Mouse (Mus musculus): ENCODE measurements around the gene Zfp831. TPM values are rescaled to one million over a fixed set of nuclear protein-coding genes. Genes with fewer than 3 reads are reported as not detected.

Gene Zfp831
- polyA plus RNA-seq, 1 experiment from 2014 or later: 0.02 TPM

DNA sequence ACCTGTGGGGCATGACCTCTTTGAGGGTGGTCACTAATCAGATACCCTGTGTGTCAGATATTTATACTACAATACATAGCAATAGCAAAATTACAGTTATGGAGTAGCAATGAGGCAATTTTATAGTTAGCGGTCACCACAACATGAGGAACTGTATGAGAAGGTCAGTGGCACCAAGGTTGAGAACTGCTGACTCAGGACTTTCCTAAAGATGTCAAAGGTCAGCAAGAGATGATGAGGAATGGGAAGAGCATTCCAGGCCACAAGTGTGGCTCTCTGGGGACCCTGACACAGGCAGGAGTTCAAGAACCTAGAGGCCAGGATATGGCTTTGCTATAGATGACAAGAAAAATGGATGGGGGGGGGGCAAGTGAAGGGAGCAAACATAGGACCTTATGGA lies 38.3 kb upstream of the Zfp831 start:
- Histone ChIP-seq H3K27ac (ENCODE audit: low read length) (no peak overlapping the region), H3K9ac (replicated peaks; ENCODE audit: low read length) (no peak overlapping the region), H3K27me3 (ENCODE audit: insufficient read depth, low read length) (no peaks in the 10 kb centered on the region), H3K36me3 (ENCODE audit: insufficient read depth, low read length) (no peaks in the 10 kb centered on the region), H3K4me3 (ENCODE audit: low read length) (no peak overlapping the region), H3K4me2 (replicated peaks; ENCODE audit: low read depth, low read length) (no peak overlapping the region), H3K9me3 (ENCODE audit: low read length) (no peaks in the 10 kb centered on the region), H3K4me1 (ENCODE audit: insufficient read depth, low read length) (no peaks in the 10 kb centered on the region)
- no peak for ATAC-seq (ENCODE audit: low FRiP score, low TSS enrichment)
- 97% methylated on average over 1 of the region's 1 CpGs for WGBS

- no peak overlapping the region for H3K9ac ChIP-seq (replicated peaks; ENCODE audit: low read length)
- WGBS: 84% methylated on average over 4 of the region's 4 CpGs
Measured at GRCm38 (mm10) chr2:174605442-174606087, 37.8 kb upstream of the Zfp831 start.

DNA sequence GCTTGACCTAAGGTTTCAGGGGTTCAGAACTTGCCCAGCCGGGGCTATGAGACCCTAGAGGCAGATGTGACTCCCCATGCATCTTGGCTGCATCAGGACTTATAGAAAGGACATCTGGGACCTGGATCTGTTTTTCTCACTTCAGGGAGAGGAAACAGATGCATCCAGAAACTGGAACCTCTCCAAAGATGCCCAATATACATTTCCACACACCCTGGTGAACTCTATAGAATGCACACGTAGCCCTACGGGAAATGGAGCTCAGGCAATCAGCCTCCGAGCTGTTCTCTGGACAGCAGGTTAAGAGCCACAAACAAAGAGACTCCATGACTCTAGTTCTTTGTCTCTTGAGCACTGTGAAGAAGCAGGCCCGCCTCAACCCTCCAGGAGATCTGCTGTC lies 37.0 kb upstream of the Zfp831 start:
- 73% methylated on average over 5 of the region's 5 CpGs for WGBS
- H3K4me3 ChIP-seq (ENCODE audit: low read length): no peak overlapping the region
- H3K27me3 ChIP-seq (ENCODE audit: insufficient read depth, low read length): no peaks in the 10 kb centered on the region
- peak overlapping the region; percentile 45; the same call in 1 of the 2 replicates for H3K27ac ChIP-seq (ENCODE audit: low read length)
- no peaks in the 10 kb centered on the region for H3K9me3 ChIP-seq (ENCODE audit: low read length)
- H3K9ac ChIP-seq (replicated peaks; ENCODE audit: low read length): no peak overlapping the region
- H3K4me1 ChIP-seq (ENCODE audit: insufficient read depth, low read length): no peaks in the 10 kb centered on the region
- no peaks in the 10 kb centered on the region for H3K36me3 ChIP-seq (ENCODE audit: insufficient read depth, low read length)
- no peak overlapping the region for H3K4me2 ChIP-seq (replicated peaks; ENCODE audit: low read depth, low read length)
- ATAC-seq (ENCODE audit: low FRiP score, low TSS enrichment): no peak

More at GRCm38 (mm10) chr2:174605442-174606087, 37.8 kb upstream of the Zfp831 start:
- no peak overlapping the region for H3K4me2 ChIP-seq (replicated peaks; ENCODE audit: low read depth, low read length)
- H3K4me1 ChIP-seq (ENCODE audit: insufficient read depth, low read length): no peaks in the 10 kb centered on the region
- H3K27me3 ChIP-seq (ENCODE audit: insufficient read depth, low read length): no peaks in the 10 kb centered on the region
- H3K27ac ChIP-seq (ENCODE audit: low read length): no peak overlapping the region
- no peak for ATAC-seq (ENCODE audit: low FRiP score, low TSS enrichment)
- no peaks in the 10 kb centered on the region for H3K36me3 ChIP-seq (ENCODE audit: insufficient read depth, low read length)
- H3K9me3 ChIP-seq (ENCODE audit: low read length): no peaks in the 10 kb centered on the region
- H3K4me3 ChIP-seq (ENCODE audit: low read length): no peak overlapping the region

GRCm38 (mm10) chr2:174609892-174610291 lies 33.4 kb upstream of the Zfp831 start:
- Histone ChIP-seq H3K4me1 (ENCODE audit: insufficient read depth, low read length) (no peaks in the 10 kb centered on the region), H3K36me3 (ENCODE audit: insufficient read depth, low read length) (no peaks in the 10 kb centered on the region), H3K9ac (replicated peaks; ENCODE audit: low read length) (no peak overlapping the region), H3K4me2 (replicated peaks; ENCODE audit: low read depth, low read length) (no peak overlapping the region), H3K4me3 (ENCODE audit: low read length) (no peak overlapping the region), H3K9me3 (ENCODE audit: low read length) (no peaks in the 10 kb centered on the region), H3K27me3 (ENCODE audit: insufficient read depth, low read length) (no peaks in the 10 kb centered on the region), H3K27ac (ENCODE audit: low read length) (no peak overlapping the region)
- ATAC-seq (ENCODE audit: low FRiP score, low TSS enrichment): no peak
- WGBS: 86% methylated on average over 5 of the region's 5 CpGs

GRCm38 (mm10) chr2:174612386-174613063 lies 30.8 kb upstream of the Zfp831 start:
- Histone ChIP-seq H3K4me1 (ENCODE audit: insufficient read depth, low read length) (no peaks in the 10 kb centered on the region), H3K27me3 (ENCODE audit: insufficient read depth, low read length) (no peaks in the 10 kb centered on the region), H3K4me3 (ENCODE audit: low read length) (no peak overlapping the region), H3K9me3 (ENCODE audit: low read length) (no peaks in the 10 kb centered on the region), H3K36me3 (ENCODE audit: insufficient read depth, low read length) (no peaks in the 10 kb centered on the region), H3K4me2 (replicated peaks; ENCODE audit: low read depth, low read length) (no peak overlapping the region), H3K27ac (ENCODE audit: low read length) (no peak overlapping the region), H3K9ac (replicated peaks; ENCODE audit: low read length) (no peak overlapping the region)
- 81% methylated on average over 2 of the region's 2 CpGs for WGBS
- no peak for ATAC-seq (ENCODE audit: low FRiP score, low TSS enrichment)

DNA sequence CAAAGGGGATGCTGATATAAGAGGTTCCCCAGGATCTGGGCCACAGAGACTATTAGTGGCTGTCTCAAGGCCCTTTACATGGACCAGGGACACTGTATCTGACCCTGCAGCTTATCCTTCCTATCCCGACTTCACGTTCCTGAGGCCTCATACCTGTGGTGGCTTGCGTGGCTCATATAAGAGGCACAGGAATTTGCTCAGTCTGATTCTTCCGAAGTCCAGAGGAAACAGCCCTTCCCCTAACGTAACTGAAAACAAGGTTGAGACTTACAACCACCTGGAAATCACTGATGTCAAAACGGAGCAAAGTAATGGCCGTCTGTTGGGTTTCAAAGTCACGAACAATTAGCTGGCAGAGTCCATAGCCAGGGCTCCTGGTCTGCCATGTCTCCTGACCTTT lies 30.1 kb upstream of the Zfp831 start:
- Histone ChIP-seq H3K9ac (replicated peaks; ENCODE audit: low read length) (no peak overlapping the region), H3K4me1 (ENCODE audit: insufficient read depth, low read length) (no peaks in the 10 kb centered on the region), H3K4me3 (ENCODE audit: low read length) (no peak overlapping the region), H3K4me2 (replicated peaks; ENCODE audit: low read depth, low read length) (no peak overlapping the region), H3K36me3 (ENCODE audit: insufficient read depth, low read length) (no peaks in the 10 kb centered on the region), H3K27ac (ENCODE audit: low read length) (no peak overlapping the region), H3K9me3 (ENCODE audit: low read length) (no peaks in the 10 kb centered on the region), H3K27me3 (ENCODE audit: insufficient read depth, low read length) (no peaks in the 10 kb centered on the region)
- WGBS: 83% methylated on average over 8 of the region's 8 CpGs
- ATAC-seq (ENCODE audit: low FRiP score, low TSS enrichment): no peak

- 53% methylated on average over 11 of the region's 11 CpGs for WGBS
- Histone ChIP-seq H3K9me3 (ENCODE audit: low read length) (no peaks in the 10 kb centered on the region), H3K4me1 (ENCODE audit: insufficient read depth, low read length) (no peaks in the 10 kb centered on the region), H3K27ac (ENCODE audit: low read length) (no peak overlapping the region), H3K4me2 (replicated peaks; ENCODE audit: low read depth, low read length) (no peak overlapping the region), H3K27me3 (ENCODE audit: insufficient read depth, low read length) (no peaks in the 10 kb centered on the region), H3K4me3 (ENCODE audit: low read length) (no peak overlapping the region), H3K9ac (replicated peaks; ENCODE audit: low read length) (no peak overlapping the region), H3K36me3 (ENCODE audit: insufficient read depth, low read length) (no peaks in the 10 kb centered on the region)
- ATAC-seq (ENCODE audit: low FRiP score, low TSS enrichment): no peak
Measured at GRCm38 (mm10) chr2:174613921-174614441, 29.4 kb upstream of the Zfp831 start.

DNA sequence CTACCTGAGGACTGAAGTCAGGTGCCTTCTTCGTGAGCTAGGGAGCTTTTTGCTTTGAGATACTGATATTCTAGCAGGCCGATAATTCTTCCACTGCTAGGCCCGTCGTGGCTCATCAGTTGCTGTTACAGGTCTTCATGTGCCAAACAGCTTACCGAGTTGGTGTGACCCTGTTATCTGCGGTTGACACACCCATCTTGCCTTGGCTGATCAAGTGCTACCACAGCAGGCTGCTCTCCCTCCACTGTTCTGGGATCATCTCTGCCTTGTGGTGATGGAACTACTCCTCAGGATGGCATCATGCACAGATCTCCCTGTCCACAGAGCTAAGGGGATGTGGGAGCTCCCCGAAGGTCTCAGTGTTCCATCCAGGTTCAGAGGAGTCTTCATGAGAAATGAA lies 21.5 kb upstream of the Zfp831 start:
- Histone ChIP-seq H3K36me3 (ENCODE audit: insufficient read depth, low read length) (no peaks in the 10 kb centered on the region), H3K4me2 (replicated peaks; ENCODE audit: low read depth, low read length) (no peak overlapping the region), H3K27me3 (ENCODE audit: insufficient read depth, low read length) (no peaks in the 10 kb centered on the region), H3K27ac (ENCODE audit: low read length) (no peak overlapping the region), H3K4me3 (ENCODE audit: low read length) (no peak overlapping the region), H3K4me1 (ENCODE audit: insufficient read depth, low read length) (no peaks in the 10 kb centered on the region), H3K9me3 (ENCODE audit: low read length) (no peaks in the 10 kb centered on the region), H3K9ac (replicated peaks; ENCODE audit: low read length) (no peak overlapping the region)
- 88% methylated on average over 7 of the region's 7 CpGs for WGBS
- no peak for ATAC-seq (ENCODE audit: low FRiP score, low TSS enrichment)

- Histone ChIP-seq H3K27ac (ENCODE audit: low read length) (no peak overlapping the region), H3K4me3 (ENCODE audit: low read length) (no peak overlapping the region), H3K36me3 (ENCODE audit: insufficient read depth, low read length) (no peaks in the 10 kb centered on the region), H3K27me3 (ENCODE audit: insufficient read depth, low read length) (no peaks in the 10 kb centered on the region), H3K4me1 (ENCODE audit: insufficient read depth, low read length) (no peaks in the 10 kb centered on the region), H3K9ac (replicated peaks; ENCODE audit: low read length) (no peak overlapping the region), H3K4me2 (replicated peaks; ENCODE audit: low read depth, low read length) (no peak overlapping the region), H3K9me3 (ENCODE audit: low read length) (no peaks in the 10 kb centered on the region)
- ATAC-seq (ENCODE audit: low FRiP score, low TSS enrichment): no peak
- 85% methylated on average over 7 of the region's 7 CpGs for WGBS
Measured at GRCm38 (mm10) chr2:174624430-174624829, 18.9 kb upstream of the Zfp831 start.

GRCm38 (mm10) chr2:174627021-174627420 lies 16.3 kb upstream of the Zfp831 start:
- H3K9ac ChIP-seq (replicated peaks; ENCODE audit: low read length): no peak overlapping the region
- no peak overlapping the region for H3K27ac ChIP-seq (ENCODE audit: low read length)
- no peaks in the 10 kb centered on the region for H3K36me3 ChIP-seq (ENCODE audit: insufficient read depth, low read length)
- WGBS: 61% methylated on average over 8 of the region's 8 CpGs
- ATAC-seq (ENCODE audit: low FRiP score, low TSS enrichment): no peak
- H3K27me3 ChIP-seq (ENCODE audit: insufficient read depth, low read length): no peaks in the 10 kb centered on the region
- H3K4me3 ChIP-seq (ENCODE audit: low read length): no peak overlapping the region
- H3K4me2 ChIP-seq (replicated peaks; ENCODE audit: low read depth, low read length): no peak overlapping the region
- H3K9me3 ChIP-seq (ENCODE audit: low read length): no peaks in the 10 kb centered on the region
- H3K4me1 ChIP-seq (ENCODE audit: insufficient read depth, low read length): no peaks in the 10 kb centered on the region

Data from kidney, embryonic 16.5 days (tissue).